Mouse (Mus musculus) layer of hippocampus, postnatal 14 days (tissue): ENCODE measurements around the gene Ankrd40. TPM values are rescaled to one million over a fixed set of nuclear protein-coding genes. Genes with fewer than 3 reads are reported as not detected.

Experiments
- DNase-seq, 2 experiments: peaks; one replicate each; pipeline ENCODE4 v3.0.0; 2021 to 2022; ENCODE audit warnings: low spot score in 2 of 2, mixed read lengths in 1 of 2
- long read RNA-seq, 2 experiments: library from polyadenylated mRNA; stranded (forward); transcript quantifications; one replicate each; pipeline ENCODE4 v2.0.0; 2021
- total RNA-seq, 2 experiments: library from RNA; stranded (reverse); gene quantifications; 2 replicates each; pipeline ENCODE4 v1.2.3; 2021

The Ankrd40 gene
- 100 to 1,000 TPM in 1 of 2 experiments, 10 to 100 TPM in 1; 99.2 to 104 TPM for total RNA-seq
- long read RNA-seq, experiment 1, transcript Ankrd40-203 (5 exons, 3,487 nt): major isoform, 95 of 112 reads
- long read RNA-seq, experiment 1, partial matches to known transcripts: 10 of 112 reads
- long read RNA-seq, experiment 1, other reads (novel, unspliced or antisense): 6 of 112 reads
- long read RNA-seq, experiment 2, transcript Ankrd40-203 (5 exons, 3,487 nt): major isoform, 141 of 154 reads
- long read RNA-seq, experiment 2, partial matches to known transcripts: 4 of 154 reads
- long read RNA-seq, experiment 2, other reads (novel, unspliced or antisense): 5 of 154 reads

DNA sequence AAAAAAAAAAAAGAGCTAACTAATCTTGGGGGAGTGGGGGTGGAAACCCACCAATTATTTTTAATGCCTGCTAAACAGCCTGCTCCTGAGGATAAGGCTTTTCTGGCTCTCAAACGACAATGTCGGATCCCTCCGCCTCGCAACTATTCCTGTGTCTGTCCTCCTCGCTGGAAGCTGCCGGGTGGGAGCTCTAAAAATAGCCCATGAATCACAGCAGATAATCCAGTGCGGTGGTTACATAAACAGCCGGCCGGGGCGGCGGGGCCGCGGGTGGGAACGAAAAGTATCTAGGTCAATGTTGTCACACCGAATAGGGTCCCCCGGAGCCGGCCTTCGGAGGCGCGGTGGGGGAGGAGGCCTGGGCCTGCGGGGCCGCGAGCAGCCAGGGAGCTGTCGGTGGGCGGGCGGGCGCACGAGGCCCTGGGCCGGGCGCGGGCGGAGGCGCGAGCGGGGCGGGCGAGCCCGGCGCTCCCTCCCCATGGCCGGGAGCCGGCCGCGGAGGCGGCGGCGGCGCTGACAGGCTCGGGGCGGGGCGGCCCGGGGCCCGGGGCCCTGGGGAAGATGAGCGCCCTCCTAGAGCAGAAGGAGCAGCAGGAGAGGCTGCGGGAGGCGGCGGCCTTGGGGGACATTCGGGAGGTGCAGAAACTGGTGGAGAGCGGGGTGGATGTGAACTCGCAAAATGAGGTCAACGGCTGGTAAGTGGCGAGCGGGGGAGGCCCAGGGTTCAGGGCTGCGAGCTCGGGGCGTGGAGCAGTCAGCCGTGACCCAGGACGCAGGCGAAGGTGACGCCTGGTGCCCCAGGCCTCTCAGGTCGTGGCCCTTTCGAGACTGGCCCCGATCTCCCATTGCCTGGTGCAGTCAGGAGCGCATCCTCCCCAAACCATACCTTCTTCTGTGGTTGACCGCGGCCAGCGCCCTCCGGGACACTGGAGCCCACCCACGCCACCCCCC lies at the start of gene Ankrd40:
Gene Ankrd40 (plus strand): TSS at position 309 of the 951 bp plus-strand sequence.
- peak; percentile 96 to 97 for DNase-seq

DNA sequence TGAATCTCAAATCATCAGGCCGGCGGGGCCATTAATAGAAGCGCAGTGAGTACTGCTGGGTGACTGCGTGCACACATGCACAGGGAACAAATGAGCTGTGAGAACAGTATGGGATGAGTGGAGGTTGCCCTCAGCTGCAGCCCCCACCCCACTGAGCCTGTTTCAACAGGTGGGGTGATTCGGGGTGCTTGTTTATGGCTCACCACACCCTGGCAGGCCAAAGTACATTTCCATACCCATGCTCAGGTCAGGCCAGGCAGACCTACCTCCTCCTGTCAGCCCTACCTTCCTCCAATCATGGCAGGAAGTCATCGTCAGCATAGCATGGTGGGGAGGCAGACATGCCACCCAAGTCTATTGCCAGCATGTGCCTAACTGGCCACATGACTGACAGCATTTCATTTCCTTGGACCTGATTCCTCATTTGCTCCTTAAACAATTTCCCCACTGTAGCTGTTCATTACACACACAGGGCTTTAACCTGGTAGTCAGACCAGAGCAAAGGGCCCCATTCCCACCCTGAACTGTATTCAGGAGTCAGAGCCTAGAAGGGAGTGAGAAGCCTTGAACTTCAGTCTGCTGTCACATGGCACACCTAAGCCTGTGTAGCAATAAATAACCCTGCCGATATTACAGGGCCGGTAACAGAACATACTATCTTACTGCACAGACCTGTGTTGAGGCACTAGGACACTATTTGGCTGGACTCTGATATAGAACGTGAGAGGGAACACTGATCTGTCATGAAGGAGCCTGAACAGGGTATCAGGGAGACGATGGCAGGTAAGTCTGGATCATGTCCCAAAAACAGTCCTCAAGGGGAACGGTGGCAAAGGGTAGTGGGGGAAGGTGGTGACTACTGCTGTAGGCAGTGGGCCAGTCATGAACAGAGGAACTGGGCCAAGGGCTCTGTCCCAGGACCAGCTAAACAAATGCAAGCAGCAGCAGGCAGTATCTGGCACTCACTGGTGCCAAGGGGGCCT lies 46.3 kb upstream of the Ankrd40 start, which contains the start of gene Gm21885:
Gene Gm21885 (plus strand): TSS at position 675 of the 983 bp plus-strand sequence.
- DNase-seq: peak; percentile 26 to 46

DNA sequence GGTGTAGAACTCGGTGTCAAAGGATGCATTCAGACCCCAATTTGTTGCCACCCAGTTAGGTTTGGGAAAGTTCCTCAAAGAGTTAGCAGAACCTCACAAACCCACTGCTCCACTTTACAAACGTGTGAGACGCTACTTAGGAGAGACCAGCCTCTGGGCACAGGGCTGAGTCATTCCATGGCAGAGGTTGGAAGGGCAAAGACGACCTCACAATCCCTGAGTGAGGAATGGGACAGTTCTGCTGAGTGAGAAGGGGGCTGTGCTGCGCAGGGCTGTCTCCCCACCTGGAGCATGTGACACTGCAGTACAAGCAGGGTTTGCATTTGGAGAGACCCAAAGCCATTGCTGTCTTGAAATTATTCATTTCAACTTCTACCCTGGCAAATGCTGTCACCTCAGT lies 45.5 kb upstream of the Ankrd40 start:
- no peak for DNase-seq

DNA sequence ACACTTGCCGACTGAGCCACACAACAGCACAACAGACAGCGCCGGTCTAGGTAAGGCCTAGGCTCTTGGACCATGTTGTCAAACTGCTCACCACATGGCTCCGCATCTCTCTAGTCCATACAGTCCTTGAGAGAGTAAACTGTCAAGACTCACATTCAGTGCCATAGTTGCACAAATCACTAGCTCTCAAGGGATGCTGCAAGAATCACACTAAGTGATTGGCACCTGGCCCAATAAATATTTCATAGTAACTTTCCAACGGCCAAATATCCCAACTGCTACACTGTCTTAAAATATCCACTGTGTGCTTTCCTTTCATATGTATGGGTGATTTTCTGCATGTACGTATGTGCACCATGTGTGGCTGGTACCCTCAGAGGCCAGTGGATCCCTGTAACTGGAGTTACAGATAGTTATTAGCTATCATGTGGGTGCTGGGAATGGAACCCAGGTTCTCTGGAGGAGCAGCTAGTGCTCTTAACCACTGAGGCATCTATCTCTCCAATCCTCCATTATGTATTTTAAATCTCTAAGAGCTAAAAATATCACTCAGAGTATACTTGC lies 44.2 kb upstream of the Ankrd40 start:
- no peak for DNase-seq

DNA sequence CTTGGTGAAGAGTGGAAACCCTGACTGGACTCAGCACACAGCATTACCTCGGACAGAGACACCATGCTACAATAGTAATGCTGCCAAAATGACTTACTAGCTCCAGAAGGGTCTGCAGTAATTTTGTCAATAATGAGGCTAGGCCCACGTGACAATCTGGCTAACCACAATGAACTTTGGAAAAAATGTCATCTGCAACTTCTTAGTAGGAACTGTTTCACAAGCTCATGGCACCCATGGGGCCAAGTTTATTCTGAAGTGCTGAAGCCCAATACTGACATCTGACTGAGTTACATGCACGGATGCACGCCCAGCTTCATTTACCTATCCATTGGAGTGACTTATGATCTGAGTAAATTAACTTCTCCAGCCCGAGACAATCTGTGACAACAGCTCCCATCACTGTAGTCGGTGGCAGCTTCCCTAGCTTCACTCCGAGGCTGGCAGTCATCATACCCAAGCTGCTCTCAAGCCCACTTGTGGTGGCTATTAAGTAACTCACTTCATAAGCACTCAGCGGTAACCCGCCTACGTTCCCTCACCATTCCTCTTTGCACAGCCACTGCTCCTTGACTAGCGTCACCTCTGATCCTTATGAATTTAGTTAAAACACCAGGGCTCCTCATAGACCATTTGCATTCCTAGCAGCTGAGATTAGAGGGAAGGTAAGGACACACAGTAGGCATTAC lies 41.8 kb upstream of the Ankrd40 start:
- peak in 1 of 2 experiments; percentile 12 for DNase-seq

DNA sequence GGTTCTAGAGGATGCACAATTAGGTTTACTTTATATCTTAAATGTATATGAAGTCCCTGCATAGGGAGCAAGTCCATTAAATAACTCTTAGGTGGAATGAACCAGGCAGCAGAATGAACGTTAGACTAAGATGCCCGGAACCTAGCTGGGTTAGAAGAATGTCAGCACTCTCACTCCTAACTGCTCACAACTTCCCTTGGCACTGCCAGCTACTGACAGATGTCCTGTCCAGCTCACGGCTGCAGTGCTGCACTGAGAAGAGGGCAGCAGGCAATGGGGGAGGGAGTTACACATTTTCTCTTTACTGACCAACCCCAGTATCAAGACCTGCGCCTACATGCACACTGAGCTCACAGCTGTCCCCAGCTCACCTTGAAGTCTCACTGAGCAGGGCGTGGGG lies 40.7 kb upstream of the Ankrd40 start:
- no peak for DNase-seq

DNA sequence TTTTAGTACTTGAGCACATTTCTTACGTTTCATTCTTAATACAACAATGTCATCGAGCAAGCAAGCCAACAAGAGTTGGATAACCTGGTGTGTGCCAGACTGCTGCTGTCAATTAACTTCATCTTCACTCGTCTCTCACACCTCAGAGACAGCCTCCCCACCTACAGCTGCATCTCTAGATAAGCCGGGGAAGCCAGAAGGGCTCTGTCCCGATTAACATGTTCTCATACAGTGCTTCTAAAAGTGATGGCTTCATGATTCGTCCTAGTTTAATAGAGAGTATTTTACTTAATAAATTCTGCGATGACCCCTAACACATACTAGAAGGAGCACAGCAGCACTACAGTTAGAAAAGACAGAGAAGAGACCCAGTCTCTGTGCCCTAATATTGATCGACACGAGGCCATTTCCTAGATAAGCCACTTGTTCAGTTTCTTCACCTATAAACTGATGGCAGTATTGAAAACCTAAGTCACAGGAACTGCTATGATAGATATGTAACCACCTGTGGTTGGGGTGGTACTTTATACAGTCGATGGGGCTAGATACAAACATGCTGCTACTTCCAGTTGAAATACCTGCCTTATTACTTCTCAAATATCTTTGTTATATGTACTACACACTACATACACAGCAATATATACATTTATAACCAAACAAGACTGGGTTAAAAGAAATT lies 37.6 kb upstream of the Ankrd40 start:
- no peak for DNase-seq

DNA sequence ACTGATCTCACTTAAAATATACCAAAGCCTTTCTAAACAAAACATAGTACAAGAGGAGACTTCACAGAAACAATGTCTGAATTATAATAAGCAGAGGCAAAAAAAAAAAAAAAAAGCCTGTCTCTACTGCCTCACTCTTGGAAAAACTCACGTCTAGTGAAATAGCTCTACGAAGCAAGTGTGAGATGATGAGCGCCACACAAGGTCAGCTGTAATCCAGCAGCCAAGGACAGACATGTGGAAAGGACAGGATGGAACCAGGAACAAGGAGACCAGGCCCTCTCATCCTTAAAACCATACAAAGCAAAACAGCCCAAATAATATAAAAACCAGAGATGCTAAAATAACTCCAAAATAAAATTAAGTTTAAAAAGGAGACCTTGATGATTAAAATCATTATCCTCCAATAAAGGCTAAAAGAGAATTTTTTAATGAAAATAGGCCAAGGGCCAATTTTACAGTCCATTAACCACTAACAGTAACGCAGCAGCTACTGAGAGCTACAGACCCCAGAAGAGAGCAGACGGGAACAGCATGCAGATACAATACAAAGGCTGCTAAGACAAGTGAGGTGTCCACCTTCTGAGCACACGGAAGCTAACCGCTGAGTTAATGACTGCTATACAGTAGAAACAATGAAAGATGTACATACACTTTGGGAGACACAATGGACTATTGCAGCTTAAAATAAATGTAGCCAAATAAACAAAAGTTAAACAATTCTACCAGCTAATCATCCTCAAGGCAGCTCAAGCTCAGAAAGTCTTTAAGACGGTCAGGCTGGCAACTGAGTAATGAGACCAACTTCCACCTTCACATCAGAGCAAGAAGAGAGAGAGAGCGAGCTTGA lies 32.6 kb upstream of the Ankrd40 start:
- DNase-seq: no peak

DNA sequence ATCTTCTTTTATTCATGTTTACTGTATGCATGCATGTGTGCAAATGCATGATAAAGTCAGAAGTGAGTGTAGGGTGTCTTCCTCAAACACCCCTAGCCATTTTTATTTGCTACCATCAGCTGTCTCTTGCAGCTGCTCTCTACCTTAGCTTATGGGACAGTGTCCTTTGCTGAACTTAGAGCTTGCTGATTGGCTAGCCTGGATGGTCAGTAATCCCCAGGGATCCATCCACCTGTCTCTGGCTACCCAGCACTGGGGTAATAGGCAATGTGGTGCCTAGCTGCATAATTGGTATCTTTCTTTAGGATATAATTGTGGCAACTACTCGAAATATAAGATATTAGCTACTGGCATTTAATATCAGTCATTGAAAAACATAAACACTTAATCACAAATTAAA lies 15.1 kb upstream of the Ankrd40 start:
- no peak for DNase-seq

DNA sequence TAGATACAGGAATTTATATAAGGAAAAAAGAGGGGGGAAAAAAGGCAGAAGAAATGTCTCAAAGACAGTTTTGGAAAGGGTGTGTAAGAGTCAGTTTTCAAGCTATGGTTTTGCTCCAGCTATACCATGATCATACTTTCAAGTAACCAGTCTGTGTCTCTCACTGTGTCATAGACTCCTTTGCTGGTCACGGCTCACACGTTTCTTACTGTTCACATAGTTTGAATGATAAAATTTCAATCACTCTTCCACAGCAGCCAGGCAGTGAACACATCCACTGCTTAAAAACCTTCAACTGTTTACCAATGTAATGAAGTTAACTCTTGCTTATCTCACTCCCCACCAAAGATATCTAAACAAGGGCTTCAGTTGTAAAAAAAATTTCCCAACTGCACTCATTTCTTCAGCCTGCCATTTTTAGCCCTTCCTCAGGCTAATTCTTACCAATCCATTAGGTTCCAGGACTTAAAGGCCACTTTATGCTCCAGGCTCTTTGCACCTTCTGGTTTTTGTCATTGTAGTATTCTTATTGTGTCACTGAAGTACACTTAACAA lies 13.6 kb upstream of the Ankrd40 start:
- DNase-seq: no peak

DNA sequence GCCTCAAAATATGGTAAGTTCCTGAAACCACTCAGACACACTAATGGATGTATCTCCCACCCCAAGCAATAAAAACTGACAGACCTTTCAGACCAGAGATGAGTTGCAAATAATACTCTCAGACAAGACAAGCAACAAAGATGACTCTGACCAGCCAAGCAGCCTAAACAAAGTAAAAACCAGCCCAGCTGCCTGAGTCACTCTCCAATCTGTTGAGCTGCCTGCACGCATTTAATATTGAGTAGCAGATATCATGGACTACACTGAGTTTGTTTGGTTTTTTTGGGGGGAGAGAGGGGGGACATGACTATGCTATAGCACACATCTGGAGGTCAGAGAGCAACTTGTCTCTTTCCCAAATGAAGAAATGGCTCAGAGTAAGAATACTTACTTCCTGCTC lies 12.5 kb upstream of the Ankrd40 start:
- DNase-seq: no peak

DNA sequence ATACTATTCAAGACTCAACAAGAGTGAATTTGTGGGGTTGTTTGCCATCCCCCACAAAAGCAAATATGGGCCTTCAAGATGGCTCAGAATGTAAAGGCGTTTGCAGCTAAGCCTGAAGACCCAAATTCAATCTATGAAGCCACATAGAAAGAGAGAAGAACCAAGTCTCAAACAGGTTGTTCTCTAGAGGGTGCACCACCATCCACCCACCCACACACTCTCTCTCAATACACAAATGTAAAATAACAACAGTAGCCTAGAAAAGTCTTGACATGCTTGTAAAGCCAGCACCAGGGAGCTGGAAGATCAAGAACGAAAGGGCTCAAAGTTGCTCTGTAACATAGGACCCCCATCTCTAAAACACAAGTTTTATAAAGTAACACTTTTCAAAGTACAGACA lies 11.3 kb upstream of the Ankrd40 start:
- DNase-seq: no peak

DNA sequence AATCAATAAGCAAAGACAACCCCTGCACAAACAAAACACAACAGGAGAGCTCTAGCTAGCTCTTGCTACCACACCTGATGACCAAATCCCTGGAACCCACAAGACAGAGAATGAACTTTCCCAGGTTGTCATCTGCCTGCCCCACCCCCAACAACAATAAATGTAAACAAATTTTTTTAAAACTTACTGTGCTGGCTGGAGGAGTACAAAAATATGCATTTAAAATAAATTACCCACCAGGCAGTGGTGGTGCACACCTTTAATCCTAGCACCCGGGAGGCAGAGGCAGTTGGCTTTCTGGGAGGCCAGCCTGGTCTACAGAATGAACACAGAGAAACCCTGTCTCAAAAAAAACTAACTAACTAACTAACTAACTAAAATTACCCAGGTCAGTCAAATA lies 10.8 kb upstream of the Ankrd40 start:
- DNase-seq: no peak

DNA sequence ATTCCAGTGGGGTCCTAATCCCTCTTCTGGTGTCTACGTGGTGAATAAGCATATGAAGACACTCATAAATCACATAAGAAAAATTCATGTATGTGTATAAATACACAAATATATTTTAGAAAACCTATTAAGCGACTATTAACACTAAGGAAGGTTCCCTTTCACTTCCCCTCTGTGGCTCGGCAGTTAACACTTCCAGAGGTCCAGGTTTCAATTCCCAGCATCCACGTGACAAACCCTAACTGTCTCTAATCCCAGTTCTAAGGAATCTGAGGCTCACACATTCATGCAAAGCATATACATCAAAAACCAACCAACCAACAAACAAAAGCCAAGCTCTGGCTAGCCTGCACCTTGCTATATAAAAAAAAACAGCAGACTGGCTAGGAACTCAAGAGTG lies 10.3 kb upstream of the Ankrd40 start:
- no peak for DNase-seq

DNA sequence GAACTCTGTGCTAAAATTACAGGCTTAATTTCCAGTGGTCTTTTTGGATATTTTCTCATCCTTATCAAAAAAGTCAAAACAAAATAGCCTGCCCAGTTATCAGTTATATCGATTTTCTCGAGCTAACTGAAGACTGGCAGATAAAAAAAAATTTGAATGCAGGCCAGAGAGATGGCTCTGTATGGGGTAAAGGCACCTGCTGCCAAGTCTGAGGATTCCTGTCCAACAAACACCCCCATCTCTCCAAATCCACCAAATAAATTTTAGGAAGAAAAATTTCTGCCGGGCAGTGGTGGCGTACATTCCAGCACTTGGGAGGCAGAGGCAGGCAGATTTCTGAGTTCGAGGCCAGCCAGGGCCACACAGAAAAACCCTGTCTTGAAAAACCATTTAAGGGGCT lies 9.7 kb upstream of the Ankrd40 start:
- DNase-seq: no peak

DNA sequence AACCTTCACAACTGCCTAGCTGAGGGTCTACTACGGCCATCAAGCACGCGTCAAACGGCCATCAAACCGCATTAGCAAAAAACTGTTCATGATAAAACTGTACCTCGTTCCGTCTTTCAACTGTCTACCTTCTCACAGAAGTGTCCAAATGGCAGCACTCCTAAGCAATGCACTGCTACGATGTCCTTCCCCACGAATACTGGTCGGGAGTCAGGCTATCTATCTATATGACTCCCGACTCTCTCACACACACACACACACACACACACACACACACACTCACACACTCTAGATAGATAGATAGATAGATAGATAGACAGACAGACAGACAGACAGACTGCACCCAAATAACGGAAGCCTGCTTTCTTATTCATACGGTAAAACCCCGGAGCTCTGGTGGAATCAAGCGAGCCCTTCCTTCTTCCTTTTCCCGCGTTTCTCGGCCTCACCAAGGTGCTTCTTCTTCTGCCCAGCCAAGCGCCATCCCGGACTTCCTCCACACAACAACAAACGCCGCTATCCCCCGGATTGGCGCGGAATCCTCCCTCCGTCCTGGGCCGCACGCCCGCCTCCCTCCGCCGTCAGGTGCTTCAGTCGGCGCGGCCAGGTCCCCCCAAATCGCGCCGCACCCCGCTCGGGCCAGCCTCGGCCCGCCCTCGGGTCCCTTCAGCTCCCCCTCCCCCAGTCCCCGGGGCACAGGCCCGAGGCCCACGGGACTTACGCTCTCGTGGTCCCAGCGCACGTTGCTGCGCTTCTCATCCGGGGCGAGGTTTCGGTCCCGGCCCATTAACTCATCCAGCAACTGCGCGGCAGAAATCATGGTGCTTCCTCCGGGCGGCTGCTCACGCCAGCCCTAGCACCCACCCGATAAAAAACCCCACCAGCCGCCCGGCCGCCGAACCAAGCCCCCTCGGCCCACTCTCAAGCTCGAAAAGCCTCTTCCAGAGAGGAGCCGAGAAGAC lies 6.6 kb upstream of the Ankrd40 start:
- DNase-seq: no peak

DNA sequence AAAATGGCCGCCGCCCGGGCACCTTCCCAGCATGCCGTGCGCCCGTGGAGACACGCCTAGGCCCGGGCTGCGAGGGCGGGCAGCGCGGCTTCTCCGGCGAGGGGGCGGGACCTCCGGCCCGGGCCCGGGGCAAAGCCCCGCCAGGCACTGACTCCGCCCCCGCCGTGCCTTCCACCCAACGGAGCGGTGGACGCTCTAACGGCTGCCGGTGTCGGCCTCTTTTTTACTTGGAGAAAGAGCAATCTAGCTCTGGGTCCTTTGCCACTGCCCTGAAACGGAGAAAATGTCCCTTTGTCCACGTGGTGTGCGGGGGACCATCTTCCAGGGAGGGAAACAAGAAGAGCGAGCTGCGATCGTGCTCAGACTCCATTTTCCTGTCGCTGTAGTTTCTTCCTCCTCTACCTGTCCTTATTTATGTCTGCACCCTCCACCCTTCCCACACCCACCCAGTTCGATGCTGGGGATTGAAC lies 5.8 kb upstream of the Ankrd40 start, which contains the start of gene Luc7l3:
Gene Luc7l3 (minus strand): TSS at position 58 of the 470 bp plus-strand sequence.
- peak; percentile 95 to 96 for DNase-seq
